Mouse (Mus musculus): ENCODE data around the gene Nlrx1.
A peak's percentile ranks its signal among the peaks of the same experiment; 100 is the strongest.
"Not testable (repeated sequence)": the region's sequence is repeated elsewhere in the genome, so short reads cannot be mapped to it uniquely, and the experiment has no call there.

The Nlrx1 gene

GRCm38 (mm10) chr9:44268432-44268831 is at the start of gene Nlrx1:
Gene Nlrx1, minus strand, starts transcription at chr9:44268599.
- DNase-seq (ENCODE audit: low spot score in 2 of 2) = no peak

- DNase-seq (ENCODE audit: low spot score in 2 of 2) = no peak
Observed at GRCm38 (mm10) chr9:44317452-44317851, 49.1 kb upstream of the Nlrx1 start.

- no peak for DNase-seq (ENCODE audit: low spot score in 2 of 2)
Observed at GRCm38 (mm10) chr9:44314910-44315309, 46.5 kb upstream of the Nlrx1 start.

- DNase-seq (ENCODE audit: low spot score in 2 of 2) = no peak
Observed at GRCm38 (mm10) chr9:44314257-44314547, 45.8 kb upstream of the Nlrx1 start.

GRCm38 (mm10) chr9:44313476-44314256 is 45.3 kb upstream of the Nlrx1 start:
- DNase-seq (ENCODE audit: low spot score in 2 of 2) = peak; percentile 89 to 91

- DNase-seq (ENCODE audit: low spot score in 2 of 2) = no peak
Observed at GRCm38 (mm10) chr9:44311136-44312134, 43.0 kb upstream of the Nlrx1 start.

GRCm38 (mm10) chr9:44310750-44311135 is 42.3 kb upstream of the Nlrx1 start:
- DNase-seq (ENCODE audit: low spot score in 2 of 2) = no peak

GRCm38 (mm10) chr9:44309756-44310155 is 41.4 kb upstream of the Nlrx1 start:
- no peak for DNase-seq (ENCODE audit: low spot score in 2 of 2)

GRCm38 (mm10) chr9:44307248-44307647 is 38.8 kb upstream of the Nlrx1 start:
- no peak for DNase-seq (ENCODE audit: low spot score in 2 of 2)

- peak in 1 of 2 experiments; percentile 28 for DNase-seq (ENCODE audit: low spot score in 2 of 2)
Observed at GRCm38 (mm10) chr9:44306532-44306931, 38.1 kb upstream of the Nlrx1 start.

GRCm38 (mm10) chr9:44305466-44306079 is 37.2 kb upstream of the Nlrx1 start, which contains the start of gene Hinfp:
Gene Hinfp, minus strand, starts transcription at chr9:44305671.
- DNase-seq (ENCODE audit: low spot score in 2 of 2) = peak; percentile 100

GRCm38 (mm10) chr9:44300001-44300400 is 31.6 kb upstream of the Nlrx1 start:
- not testable (repeated sequence) for DNase-seq (ENCODE audit: low spot score in 2 of 2)

- DNase-seq (ENCODE audit: low spot score in 2 of 2) = peak in 1 of 2 experiments; percentile 57
Observed at GRCm38 (mm10) chr9:44292490-44292889, 24.1 kb upstream of the Nlrx1 start.

- no peak for DNase-seq (ENCODE audit: low spot score in 2 of 2)
Observed at GRCm38 (mm10) chr9:44288959-44289291, 20.5 kb upstream of the Nlrx1 start.

GRCm38 (mm10) chr9:44288076-44288958 is 19.9 kb upstream of the Nlrx1 start, which contains the start of gene Abcg4:
Gene Abcg4, minus strand, starts transcription at chr9:44288615.
- peak; percentile 69 to 73 for DNase-seq (ENCODE audit: low spot score in 2 of 2)

- peak; percentile 61 to 64 for DNase-seq (ENCODE audit: low spot score in 2 of 2)
Observed at GRCm38 (mm10) chr9:44287401-44288075, 19.1 kb upstream of the Nlrx1 start.

- DNase-seq (ENCODE audit: low spot score in 2 of 2) = no peak
Observed at GRCm38 (mm10) chr9:44287003-44287400, 18.6 kb upstream of the Nlrx1 start.

GRCm38 (mm10) chr9:44286256-44286850 is 18.0 kb upstream of the Nlrx1 start:
- no peak for DNase-seq (ENCODE audit: low spot score in 2 of 2)

GRCm38 (mm10) chr9:44283183-44283582 is 14.8 kb upstream of the Nlrx1 start:
- no peak for DNase-seq (ENCODE audit: low spot score in 2 of 2)

- no peak for DNase-seq (ENCODE audit: low spot score in 2 of 2)
Observed at GRCm38 (mm10) chr9:44269973-44270372, 1.6 kb upstream of the Nlrx1 start.

Data from right cerebral cortex, postnatal 10 days (tissue).